Mouse (Mus musculus): ENCODE results near the gene Tubg1. TPM values are rescaled to one million over a fixed set of nuclear protein-coding genes. Genes with fewer than 3 reads are reported as not detected.

Gene Tubg1
- polyA plus RNA-seq, 1 experiment: 46.6 TPM

- Histone ChIP-seq H3K27ac (replicated peaks; ENCODE audit: low read depth, low read length) (peak within 1 kb of the TSS; percentile 50), H3K4me1 (ENCODE audit: control insufficient read depth, insufficient read depth, insufficient read length, low read length) (peaks cover 10% of the 10 kb centered on the region), H3K4me3 (ENCODE audit: insufficient read depth, low read depth, low read length) (peak within 1 kb of the TSS; percentile 66)
These were observed 32.7 kb upstream of the Tubg1 start, which contains the start of gene Mlx for GRCm38 (mm10) chr11:101086756-101087681. Gene Mlx, plus strand, starts transcription at chr11:101087277.

DNA sequence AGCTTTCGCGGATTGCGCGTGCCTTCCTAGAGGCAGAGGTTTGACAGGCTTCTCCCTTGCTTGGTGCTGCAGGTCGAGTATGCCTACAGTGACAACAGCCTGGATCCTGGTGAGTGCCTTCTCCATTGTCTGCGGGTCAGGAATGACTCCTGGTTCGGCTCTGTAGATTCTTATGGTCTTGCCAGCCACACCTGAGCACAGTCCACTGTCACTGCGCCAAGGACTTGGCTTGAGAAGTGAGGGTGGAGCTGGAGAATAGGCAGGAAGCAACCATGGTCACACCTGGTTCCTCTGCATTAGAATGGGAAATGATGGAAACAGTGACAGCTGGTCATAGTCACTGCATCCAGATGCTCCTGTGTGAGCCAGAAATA, 32.1 kb upstream of the Tubg1 start:
- peak overlapping the region; percentile 35 for H3K27ac ChIP-seq (replicated peaks; ENCODE audit: low read depth, low read length)

DNA sequence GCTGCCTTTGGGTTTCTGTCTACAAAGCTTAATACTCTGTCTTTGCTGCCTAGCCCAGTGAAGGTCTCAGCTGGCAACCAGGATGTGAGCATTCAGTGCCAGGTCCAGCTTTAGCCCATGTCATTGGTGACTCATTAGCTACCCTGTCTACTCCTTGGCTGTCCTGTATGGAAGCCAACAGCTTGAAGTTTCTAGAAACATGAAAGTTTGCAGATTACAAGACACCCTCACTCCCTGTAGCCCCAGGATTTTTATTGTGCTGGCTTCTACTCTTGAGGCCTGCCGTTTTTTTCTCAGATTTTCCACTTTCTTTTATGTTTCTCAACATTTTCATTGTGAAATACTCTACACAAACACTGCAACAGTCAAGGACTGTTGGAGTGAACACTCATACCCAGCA, 29.8 kb upstream of the Tubg1 start:
- H3K4me3 ChIP-seq (ENCODE audit: insufficient read depth, low read depth, low read length): no peak overlapping the region
- H3K4me1 ChIP-seq (ENCODE audit: control insufficient read depth, insufficient read depth, insufficient read length, low read length): peaks cover 10% of the 10 kb centered on the region
- H3K27ac ChIP-seq (replicated peaks; ENCODE audit: low read depth, low read length): peak overlapping the region; percentile 59

More for the DNA sequence above, 32.1 kb upstream of the Tubg1 start:
- peaks cover 10% of the 10 kb centered on the region for H3K4me1 ChIP-seq (ENCODE audit: control insufficient read depth, insufficient read depth, insufficient read length, low read length)
- H3K4me3 ChIP-seq (ENCODE audit: insufficient read depth, low read depth, low read length): peak overlapping the region; percentile 66

DNA sequence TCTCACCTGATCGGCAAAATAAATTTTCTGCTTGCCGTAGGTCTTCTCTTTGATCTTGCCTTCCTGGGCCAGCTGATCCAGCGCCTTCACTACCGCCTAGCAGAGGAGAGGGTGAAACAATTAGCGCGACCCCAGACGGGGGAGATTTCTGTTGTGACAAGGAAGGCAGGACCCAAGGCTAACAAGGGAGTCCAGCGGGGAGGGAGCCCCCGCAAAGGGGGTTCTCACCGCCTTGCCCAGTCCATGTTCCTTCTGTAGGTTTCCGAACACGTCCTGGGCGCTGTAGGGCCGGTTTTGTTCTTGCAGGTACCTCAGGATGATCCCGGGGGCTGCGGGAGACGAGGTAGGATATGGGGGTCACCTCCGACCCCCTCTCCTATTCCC, 24.8 kb upstream of the Tubg1 start:
- Histone ChIP-seq H3K4me1 (ENCODE audit: control insufficient read depth, insufficient read depth, insufficient read length, low read length) (no peaks in the 10 kb centered on the region), H3K4me3 (ENCODE audit: insufficient read depth, low read depth, low read length) (peak overlapping the region; percentile 56), H3K27ac (replicated peaks; ENCODE audit: low read depth, low read length) (no peak overlapping the region)

- Histone ChIP-seq H3K4me1 (ENCODE audit: control insufficient read depth, insufficient read depth, insufficient read length, low read length) (no peaks in the 10 kb centered on the region), H3K27ac (replicated peaks; ENCODE audit: low read depth, low read length) (peak within 1 kb of the TSS; percentile 92), H3K4me3 (ENCODE audit: insufficient read depth, low read depth, low read length) (peak within 1 kb of the TSS; percentile 78)
These were observed 24.3 kb upstream of the Tubg1 start, which contains the start of gene Psmc3ip for GRCm38 (mm10) chr11:101095314-101096024. Gene Psmc3ip, minus strand, starts transcription at chr11:101095436.

DNA sequence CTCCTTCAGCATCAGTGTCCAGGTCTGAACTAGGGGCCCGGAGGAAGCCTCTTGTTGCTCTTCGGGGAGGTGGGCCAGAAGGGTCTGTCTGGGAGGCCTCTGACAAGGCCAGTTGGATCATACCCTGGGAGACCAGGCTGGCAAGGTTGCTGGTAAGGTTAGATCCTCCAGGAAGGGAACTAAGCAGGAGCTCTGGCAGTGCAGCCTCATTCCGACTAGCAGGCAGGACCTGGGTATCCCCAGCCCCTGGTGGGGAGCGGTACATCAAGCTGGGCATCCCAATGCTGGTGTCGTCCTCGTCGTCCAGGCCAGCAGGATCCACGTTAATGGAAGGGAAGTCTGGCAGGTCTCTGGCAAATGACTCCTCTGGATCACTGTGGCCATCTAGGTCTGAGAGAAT, 21.5 kb upstream of the Tubg1 start:
- Histone ChIP-seq H3K27ac (replicated peaks; ENCODE audit: low read depth, low read length) (no peak overlapping the region), H3K4me3 (ENCODE audit: insufficient read depth, low read depth, low read length) (no peak overlapping the region), H3K4me1 (ENCODE audit: control insufficient read depth, insufficient read depth, insufficient read length, low read length) (no peaks in the 10 kb centered on the region)

DNA sequence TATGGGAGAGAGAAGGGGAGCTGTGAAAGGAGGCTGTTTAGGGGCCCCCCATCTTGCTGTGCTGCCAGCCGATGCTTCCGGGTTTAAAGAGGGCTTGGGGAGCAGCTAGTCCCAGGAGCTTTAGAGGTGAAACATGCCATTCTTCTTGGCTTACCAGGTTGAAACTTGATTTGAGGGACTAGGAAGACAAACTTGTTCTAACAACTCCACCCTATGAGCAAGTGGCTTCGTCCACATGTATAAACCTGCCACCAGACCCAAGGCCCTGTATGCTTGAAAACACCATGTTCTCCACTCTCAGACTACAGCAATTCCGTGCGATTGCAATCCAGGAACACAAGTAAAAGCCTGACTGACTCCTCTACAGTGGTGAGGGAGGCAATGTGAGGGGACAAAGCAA, 16.7 kb upstream of the Tubg1 start:
- Histone ChIP-seq H3K27ac (replicated peaks; ENCODE audit: low read depth, low read length) (no peak overlapping the region), H3K4me3 (ENCODE audit: insufficient read depth, low read depth, low read length) (no peak overlapping the region), H3K4me1 (ENCODE audit: control insufficient read depth, insufficient read depth, insufficient read length, low read length) (no peaks in the 10 kb centered on the region)

DNA sequence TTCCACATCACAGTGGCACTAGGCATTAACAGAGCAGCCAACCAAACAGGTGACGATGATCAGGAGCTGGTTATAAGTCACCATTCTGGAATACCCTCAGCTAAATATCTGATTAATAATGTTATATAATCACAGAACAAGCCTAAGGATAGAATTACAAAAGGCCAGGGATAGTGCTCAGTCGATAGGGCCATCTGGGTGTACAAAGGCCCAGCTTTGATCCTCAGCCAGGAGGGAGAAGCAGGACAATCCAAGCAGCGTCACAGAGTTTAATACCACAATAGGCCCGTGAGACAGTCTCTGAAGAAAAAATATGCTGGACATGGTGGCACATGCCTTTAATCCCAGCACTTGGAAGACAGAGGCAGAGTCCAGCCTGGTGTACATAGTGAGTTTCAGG, 10.4 kb upstream of the Tubg1 start:
- no peak overlapping the region for H3K27ac ChIP-seq (replicated peaks; ENCODE audit: low read depth, low read length)
- peaks cover 8% of the 10 kb centered on the region for H3K4me1 ChIP-seq (ENCODE audit: control insufficient read depth, insufficient read depth, insufficient read length, low read length)
- no peak overlapping the region for H3K4me3 ChIP-seq (ENCODE audit: insufficient read depth, low read depth, low read length)

DNA sequence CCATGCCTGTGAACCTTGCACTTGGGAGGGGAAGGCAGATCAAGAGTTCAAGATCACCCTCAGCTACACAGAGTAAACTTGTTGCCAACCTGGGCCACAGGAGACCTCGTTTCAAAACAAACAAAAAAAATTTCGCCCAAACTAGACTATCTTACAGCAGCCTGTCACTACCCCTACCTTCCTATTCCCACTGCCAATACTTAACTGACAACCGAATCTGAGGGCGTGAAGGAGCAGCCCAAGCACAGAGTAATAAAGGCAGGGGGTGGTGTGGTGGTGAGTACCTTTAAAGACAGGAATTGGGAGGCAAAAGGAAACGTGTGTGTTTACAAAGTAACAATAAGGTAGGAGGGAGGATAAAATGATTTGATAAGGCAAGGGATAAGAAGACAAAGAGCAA, 9.0 kb upstream of the Tubg1 start:
- peaks cover 8% of the 10 kb centered on the region for H3K4me1 ChIP-seq (ENCODE audit: control insufficient read depth, insufficient read depth, insufficient read length, low read length)
- peak overlapping the region; percentile 49 for H3K27ac ChIP-seq (replicated peaks; ENCODE audit: low read depth, low read length)
- H3K4me3 ChIP-seq (ENCODE audit: insufficient read depth, low read depth, low read length): no peak overlapping the region

GRCm38 (mm10) chr11:101111178-101111577, 8.6 kb upstream of the Tubg1 start:
- no peak overlapping the region for H3K27ac ChIP-seq (replicated peaks; ENCODE audit: low read depth, low read length)
- no peak overlapping the region for H3K4me3 ChIP-seq (ENCODE audit: insufficient read depth, low read depth, low read length)
- H3K4me1 ChIP-seq (ENCODE audit: control insufficient read depth, insufficient read depth, insufficient read length, low read length): peaks cover 8% of the 10 kb centered on the region

DNA sequence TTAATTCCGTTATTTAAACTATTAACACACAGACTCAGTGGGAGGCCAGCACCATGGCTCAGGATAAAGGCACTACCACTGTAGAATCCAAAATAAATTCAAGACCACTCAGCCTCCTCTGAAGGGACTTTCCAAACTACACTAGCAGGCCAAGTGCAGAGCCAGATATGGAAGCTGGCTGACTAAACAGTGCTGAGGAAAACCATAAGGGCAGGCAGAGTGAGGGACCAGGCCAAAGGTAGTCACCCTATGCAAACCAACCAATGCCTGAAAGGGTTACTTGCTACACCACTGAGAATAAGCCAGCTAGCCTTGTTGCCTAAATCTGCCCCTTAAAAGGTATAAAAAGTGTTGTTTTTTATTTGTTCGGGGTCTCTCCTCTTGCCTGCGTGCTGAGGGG, 7.6 kb upstream of the Tubg1 start:
- H3K4me3 ChIP-seq (ENCODE audit: insufficient read depth, low read depth, low read length): no peak overlapping the region
- H3K4me1 ChIP-seq (ENCODE audit: control insufficient read depth, insufficient read depth, insufficient read length, low read length): peaks cover 8% of the 10 kb centered on the region
- H3K27ac ChIP-seq (replicated peaks; ENCODE audit: low read depth, low read length): no peak overlapping the region

DNA sequence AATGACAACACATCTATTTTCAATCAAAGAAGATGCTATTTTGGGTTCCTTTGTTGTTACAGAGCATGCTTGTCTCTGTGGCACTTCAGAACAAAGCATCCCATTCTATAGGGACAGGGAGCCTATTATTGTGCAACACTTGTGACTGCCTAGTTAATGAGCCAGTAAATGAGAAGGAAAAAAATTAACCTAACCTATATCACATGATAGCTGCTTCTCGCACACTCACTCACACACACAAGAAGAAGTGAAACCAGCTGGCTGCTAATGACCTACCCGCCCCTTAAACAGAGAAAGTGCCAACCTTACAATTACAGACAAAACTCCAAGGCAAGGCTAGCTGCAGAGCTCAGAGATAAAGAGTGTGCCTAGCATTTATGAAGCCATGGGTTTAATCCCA, 4.2 kb upstream of the Tubg1 start:
- H3K27ac ChIP-seq (replicated peaks; ENCODE audit: low read depth, low read length): no peak overlapping the region
- H3K4me1 ChIP-seq (ENCODE audit: control insufficient read depth, insufficient read depth, insufficient read length, low read length): peaks cover 14% of the 10 kb centered on the region
- H3K4me3 ChIP-seq (ENCODE audit: insufficient read depth, low read depth, low read length): no peak overlapping the region

GRCm38 (mm10) chr11:101118105-101118504, 1.6 kb upstream of the Tubg1 start:
- H3K27ac ChIP-seq (replicated peaks; ENCODE audit: low read depth, low read length): peak overlapping the region; percentile 27; the same call in 1 of the 2 replicates
- H3K4me1 ChIP-seq (ENCODE audit: control insufficient read depth, insufficient read depth, insufficient read length, low read length): peaks cover 15% of the 10 kb centered on the region
- peak overlapping the region; percentile 88 for H3K4me3 ChIP-seq (ENCODE audit: insufficient read depth, low read depth, low read length)

DNA sequence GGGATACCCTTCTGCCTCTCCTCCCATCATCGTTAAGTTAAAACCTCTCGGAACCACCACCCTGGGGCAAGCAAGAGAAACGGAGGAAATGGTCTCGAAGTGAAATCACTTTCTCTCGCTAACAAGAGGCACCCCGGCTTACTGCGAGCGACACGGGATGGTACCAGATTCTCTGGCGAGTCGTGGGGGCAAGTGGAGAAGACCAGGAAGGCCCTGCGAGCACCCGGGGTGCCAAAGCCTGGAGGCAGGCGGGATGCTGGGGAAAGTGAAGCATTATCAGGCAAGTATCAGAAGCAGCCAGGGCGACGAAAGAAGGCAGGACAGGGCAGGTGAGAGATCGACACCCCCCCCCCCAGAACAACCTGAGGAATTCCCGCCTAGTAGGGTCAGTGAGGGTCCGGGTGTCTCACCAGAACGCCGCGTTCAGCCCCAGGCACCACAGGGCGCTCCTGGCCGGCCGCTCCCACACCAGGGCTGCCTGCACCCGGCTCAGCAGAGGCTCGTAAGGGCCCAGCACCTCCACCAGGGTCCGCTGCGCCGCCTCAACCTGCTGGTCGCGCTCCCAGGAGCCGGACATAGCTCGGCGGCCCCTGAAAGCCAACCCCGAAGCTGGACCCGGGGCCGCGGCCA, 492 bp upstream of the Tubg1 start:
- Histone ChIP-seq H3K4me3 (ENCODE audit: insufficient read depth, low read depth, low read length) (peak overlapping the region; percentile 88), H3K27ac (replicated peaks; ENCODE audit: low read depth, low read length) (peak overlapping the region; percentile 51)

DNA sequence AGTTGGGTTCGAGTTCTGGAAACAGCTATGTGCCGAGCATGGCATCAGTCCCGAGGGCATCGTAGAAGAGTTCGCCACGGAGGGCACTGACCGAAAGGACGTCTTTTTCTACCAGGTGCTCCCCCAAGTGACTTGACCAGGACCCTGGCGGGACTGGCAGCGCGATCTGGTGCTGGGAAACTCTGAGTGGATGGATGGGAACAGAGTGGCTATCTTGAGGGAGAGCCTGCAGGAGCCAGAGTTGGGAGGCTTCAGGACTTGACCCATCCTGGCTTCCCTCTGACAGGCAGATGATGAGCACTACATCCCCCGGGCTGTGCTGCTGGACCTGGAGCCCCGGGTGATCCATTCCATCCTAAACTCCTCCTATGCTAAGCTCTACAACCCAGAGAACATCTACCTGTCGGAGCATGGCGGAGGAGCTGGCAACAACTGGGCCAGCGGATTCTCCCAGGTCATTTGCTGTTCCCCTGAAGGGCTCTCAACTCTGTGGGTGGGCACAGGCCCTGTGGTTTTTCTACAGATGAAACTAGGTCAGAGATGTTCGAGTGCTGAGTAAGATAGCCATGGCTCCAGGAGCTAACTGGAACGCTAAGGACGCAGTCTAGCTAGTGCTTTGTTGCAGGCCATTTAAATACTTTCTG, 929 bp downstream of the Tubg1 start:
- Histone ChIP-seq H3K27ac (replicated peaks; ENCODE audit: low read depth, low read length) (peak overlapping the region; percentile 40), H3K4me1 (ENCODE audit: control insufficient read depth, insufficient read depth, insufficient read length, low read length) (peaks cover 12% of the 10 kb centered on the region), H3K4me3 (ENCODE audit: insufficient read depth, low read depth, low read length) (peak overlapping the region; percentile 81)

More for the DNA sequence above, 492 bp upstream of the Tubg1 start:
- peaks cover 12% of the 10 kb centered on the region for H3K4me1 ChIP-seq (ENCODE audit: control insufficient read depth, insufficient read depth, insufficient read length, low read length)
